Mouse (Mus musculus) bone marrow, adult 2 months (tissue): ENCODE results near the gene March4. TPM values are rescaled to one million over a fixed set of nuclear protein-coding genes. Genes with fewer than 3 reads are reported as not detected.

ENCODE experiments used
- H3K27ac ChIP-seq: fragments of 200-500 bp; 2 replicates; pipeline ENCODE4 v1.5.1; 2012; ENCODE audit warnings: low read depth, mild to moderate bottlenecking, control low read depth, inconsistent platforms, low read length; ENCODE audit not compliant: control insufficient read depth, poor library complexity, insufficient read depth
- H3K4me1 ChIP-seq: fragments of 200-500 bp; 2 replicates; pipeline ENCODE4 v1.6.1; 2011; ENCODE audit warnings: low read length; ENCODE audit not compliant: control insufficient read depth, insufficient read depth
- H3K4me3 ChIP-seq: fragments of 200-500 bp; replicated peaks from 2 replicates; pipeline ENCODE3; 2011; ENCODE audit warnings: mild to moderate bottlenecking, low read depth, low read length, control low read depth; ENCODE audit not compliant: control insufficient read depth
- CTCF ChIP-seq: fragments of 200-500 bp; IDR thresholded peaks from 2 replicates; pipeline ENCODE4 v1.5.1; 2011; ENCODE audit warnings: low read length, control low read depth; ENCODE audit not compliant: control insufficient read depth, insufficient read depth
- POLR2A ChIP-seq: fragments of 200-500 bp; IDR thresholded peaks from 2 replicates; pipeline ENCODE4 v1.6.1; 2011; ENCODE audit warnings: low read depth, mild to moderate bottlenecking, control low read depth, low read length, borderline replicate concordance; ENCODE audit not compliant: control insufficient read depth
- WGBS: fragments of 180-500 bp; shearing (Covaris S2); methylation state at CpG from one replicate; pipeline ENCODE4 v1.1.7; 2018; 5-methylcytosine and 5-hydroxymethylcytosine counted together
- polyA plus RNA-seq: library from polyadenylated mRNA; stranded (reverse); fragments of >200 nt; gene quantifications from 2 replicates; pipeline ENCODE4 v1.2.4, GENCODE M21; 2011; ENCODE audit warnings: low replicate concordance; ENCODE audit not compliant: missing spikeins, insufficient read depth, insufficient read length

The March4 gene
- polyA plus RNA-seq, 1 experiment, result not detected

DNA sequence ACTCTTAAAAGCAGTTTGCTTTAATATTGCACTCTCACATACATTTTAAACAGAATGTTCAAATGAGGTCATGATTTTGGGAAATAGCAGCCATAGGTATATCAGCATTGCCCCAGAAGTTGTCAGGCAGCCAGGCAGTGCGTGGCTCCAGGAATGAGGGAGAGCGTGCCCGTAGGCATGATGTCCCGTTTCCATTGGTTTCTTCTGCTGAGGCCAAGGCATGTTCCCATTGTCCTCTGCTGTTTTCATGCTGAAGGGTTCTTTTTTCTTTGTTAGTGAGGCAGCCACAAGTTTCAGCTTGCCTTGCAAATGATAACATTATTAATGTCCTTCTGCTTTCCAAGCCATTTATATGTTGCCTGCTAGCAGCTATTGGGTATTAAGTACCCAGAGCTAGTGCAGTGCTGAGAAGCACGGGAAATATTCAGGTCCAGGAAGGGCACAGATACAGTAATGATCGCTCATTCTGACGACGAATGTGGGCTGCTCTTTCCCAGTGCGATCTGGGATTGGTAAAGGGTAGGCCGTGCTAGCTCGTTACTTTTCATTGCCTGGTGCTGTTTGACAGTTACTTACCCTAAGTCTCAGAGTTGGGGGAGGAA lies 156.9 kb downstream of the March4 start:
- TF ChIP-seq CTCF (no peak), POLR2A (no peak)
- Histone ChIP-seq H3K4me1 (peaks cover 2% of the 10 kb centered on the region; the same call in 1 of the 2 replicates), H3K4me3 (no peak overlapping the region), H3K27ac (no peak overlapping the region)
- WGBS, result 88% methylated on average over 11 of the region's 11 CpGs

GRCm38 (mm10) chr1:72378151-72378550 lies 158.6 kb downstream of the March4 start:
- H3K27ac ChIP-seq, result no peak overlapping the region
- H3K4me3 ChIP-seq, result no peak overlapping the region
- H3K4me1 ChIP-seq, result peaks cover 2% of the 10 kb centered on the region; the same call in 1 of the 2 replicates
- 91% methylated on average over 4 of the region's 4 CpGs for WGBS
- TF ChIP-seq CTCF, result no peak
- no peak for TF ChIP-seq POLR2A

Other genes with a start within 250 kb of the March4 start
- 6.1 and 19.0 TPM in 2 replicates for gene Xrcc5, start 229.5 kb downstream of the March4 start, polyA plus RNA-seq
- 6.6 and 12.1 TPM in 2 replicates for gene Smarcal1, start 46.3 kb upstream of the March4 start, polyA plus RNA-seq
- gene Ankar, start 163.6 kb upstream of the March4 start, polyA plus RNA-seq, result not detected in 2 replicates
- gene Rpl37a, start 174.4 kb upstream of the March4 start, polyA plus RNA-seq, result 705 and 1,372 TPM in 2 replicates